Mouse (Mus musculus): ENCODE results near the gene Gbx1. TPM values are rescaled to one million over a fixed set of nuclear protein-coding genes. Genes with fewer than 3 reads are reported as not detected.

Gene Gbx1
- polyA plus RNA-seq, 1 experiment: 0.05 TPM

- DNase-seq: no peak
- 27% methylated on average over 71 of the region's 77 CpGs for WGBS
- Histone ChIP-seq H3K4me1 (replicated peaks; ENCODE audit: control insufficient read depth, insufficient read depth, low read length) (peaks cover 9% of the 10 kb centered on the region), H3K4me3 (ENCODE audit: control insufficient read depth, insufficient read depth, low read length) (peak overlapping the region; percentile 24), H3K27ac (ENCODE audit: control insufficient read depth, insufficient read depth, low read length) (no peak overlapping the region), H3K27me3 (ENCODE audit: control insufficient read depth, insufficient read depth, low read length) (peaks cover 3% of the 10 kb centered on the region; the same call in 1 of the 2 replicates), H3K36me3 (ENCODE audit: control insufficient read depth, insufficient read depth, low read length) (peaks cover 11% of the 10 kb centered on the region)
- no peak for TF ChIP-seq CTCF (IDR thresholded peaks at IDR 0.05; ENCODE audit: borderline replicate concordance, control insufficient read depth, extremely low read depth, insufficient read depth, low read length, poor library complexity)
- no peak for TF ChIP-seq POLR2A (IDR thresholded peaks at IDR 0.05; ENCODE audit: control insufficient read depth, extremely low read depth, insufficient read depth, low read length, poor library complexity)
Observed at GRCm38 (mm10) chr5:24474025-24474722, 52.8 kb downstream of the Gbx1 start.

GRCm38 (mm10) chr5:24472884-24473619 is 54.0 kb downstream of the Gbx1 start:
- H3K4me3 ChIP-seq (ENCODE audit: control insufficient read depth, insufficient read depth, low read length): no peak overlapping the region
- H3K27ac ChIP-seq (ENCODE audit: control insufficient read depth, insufficient read depth, low read length): no peak overlapping the region
- DNase-seq: no peak
- TF ChIP-seq CTCF (IDR thresholded peaks at IDR 0.05; ENCODE audit: borderline replicate concordance, control insufficient read depth, extremely low read depth, insufficient read depth, low read length, poor library complexity) (no peak), POLR2A (IDR thresholded peaks at IDR 0.05; ENCODE audit: control insufficient read depth, extremely low read depth, insufficient read depth, low read length, poor library complexity) (no peak)
- peaks cover 4% of the 10 kb centered on the region; the same call in 1 of the 2 replicates for H3K36me3 ChIP-seq (ENCODE audit: control insufficient read depth, insufficient read depth, low read length)
- H3K4me1 ChIP-seq (replicated peaks; ENCODE audit: control insufficient read depth, insufficient read depth, low read length): peaks cover 9% of the 10 kb centered on the region
- H3K27me3 ChIP-seq (ENCODE audit: control insufficient read depth, insufficient read depth, low read length): peaks cover 3% of the 10 kb centered on the region; the same call in 1 of the 2 replicates
- 89% methylated on average over 7 of the region's 7 CpGs for WGBS

GRCm38 (mm10) chr5:24470600-24470999 is 56.4 kb downstream of the Gbx1 start:
- Histone ChIP-seq H3K4me3 (ENCODE audit: control insufficient read depth, insufficient read depth, low read length) (no peak overlapping the region), H3K36me3 (ENCODE audit: control insufficient read depth, insufficient read depth, low read length) (no peaks in the 10 kb centered on the region), H3K27ac (ENCODE audit: control insufficient read depth, insufficient read depth, low read length) (no peak overlapping the region), H3K4me1 (replicated peaks; ENCODE audit: control insufficient read depth, insufficient read depth, low read length) (peaks cover 9% of the 10 kb centered on the region), H3K27me3 (ENCODE audit: control insufficient read depth, insufficient read depth, low read length) (peaks cover 3% of the 10 kb centered on the region; the same call in 1 of the 2 replicates)
- WGBS: 20% methylated on average over 5 of the region's 5 CpGs
- peak; percentile 90 for TF ChIP-seq CTCF (IDR thresholded peaks at IDR 0.05; ENCODE audit: borderline replicate concordance, control insufficient read depth, extremely low read depth, insufficient read depth, low read length, poor library complexity)
- no peak for TF ChIP-seq POLR2A (IDR thresholded peaks at IDR 0.05; ENCODE audit: control insufficient read depth, extremely low read depth, insufficient read depth, low read length, poor library complexity)
- DNase-seq: peak; percentile 81

GRCm38 (mm10) chr5:24466762-24467161 is 60.2 kb downstream of the Gbx1 start:
- Histone ChIP-seq H3K4me1 (replicated peaks; ENCODE audit: control insufficient read depth, insufficient read depth, low read length) (no peaks in the 10 kb centered on the region), H3K36me3 (ENCODE audit: control insufficient read depth, insufficient read depth, low read length) (no peaks in the 10 kb centered on the region), H3K27me3 (ENCODE audit: control insufficient read depth, insufficient read depth, low read length) (no peaks in the 10 kb centered on the region), H3K27ac (ENCODE audit: control insufficient read depth, insufficient read depth, low read length) (no peak overlapping the region), H3K4me3 (ENCODE audit: control insufficient read depth, insufficient read depth, low read length) (no peak overlapping the region)
- TF ChIP-seq CTCF (IDR thresholded peaks at IDR 0.05; ENCODE audit: borderline replicate concordance, control insufficient read depth, extremely low read depth, insufficient read depth, low read length, poor library complexity) (no peak), POLR2A (IDR thresholded peaks at IDR 0.05; ENCODE audit: control insufficient read depth, extremely low read depth, insufficient read depth, low read length, poor library complexity) (no peak)
- DNase-seq: no peak
- 95% methylated on average over 12 of the region's 12 CpGs for WGBS

- no peaks in the 10 kb centered on the region for H3K27me3 ChIP-seq (ENCODE audit: control insufficient read depth, insufficient read depth, low read length)
- peaks cover 28% of the 10 kb centered on the region for H3K4me1 ChIP-seq (replicated peaks; ENCODE audit: control insufficient read depth, insufficient read depth, low read length)
- H3K36me3 ChIP-seq (ENCODE audit: control insufficient read depth, insufficient read depth, low read length): no peaks in the 10 kb centered on the region
- no peak for DNase-seq
- no peak overlapping the region for H3K27ac ChIP-seq (ENCODE audit: control insufficient read depth, insufficient read depth, low read length)
- 87% methylated on average over 7 of the region's 7 CpGs for WGBS
- TF ChIP-seq POLR2A (IDR thresholded peaks at IDR 0.05; ENCODE audit: control insufficient read depth, extremely low read depth, insufficient read depth, low read length, poor library complexity): no peak
- TF ChIP-seq CTCF (IDR thresholded peaks at IDR 0.05; ENCODE audit: borderline replicate concordance, control insufficient read depth, extremely low read depth, insufficient read depth, low read length, poor library complexity): no peak
- no peak overlapping the region for H3K4me3 ChIP-seq (ENCODE audit: control insufficient read depth, insufficient read depth, low read length)
Observed at GRCm38 (mm10) chr5:24455613-24456012, 71.4 kb downstream of the Gbx1 start.

GRCm38 (mm10) chr5:24455076-24455475 is 71.9 kb downstream of the Gbx1 start:
- TF ChIP-seq POLR2A (IDR thresholded peaks at IDR 0.05; ENCODE audit: control insufficient read depth, extremely low read depth, insufficient read depth, low read length, poor library complexity) (no peak), CTCF (IDR thresholded peaks at IDR 0.05; ENCODE audit: borderline replicate concordance, control insufficient read depth, extremely low read depth, insufficient read depth, low read length, poor library complexity) (no peak)
- no peaks in the 10 kb centered on the region for H3K36me3 ChIP-seq (ENCODE audit: control insufficient read depth, insufficient read depth, low read length)
- H3K27me3 ChIP-seq (ENCODE audit: control insufficient read depth, insufficient read depth, low read length): no peaks in the 10 kb centered on the region
- no peak overlapping the region for H3K4me3 ChIP-seq (ENCODE audit: control insufficient read depth, insufficient read depth, low read length)
- no peak overlapping the region for H3K27ac ChIP-seq (ENCODE audit: control insufficient read depth, insufficient read depth, low read length)
- H3K4me1 ChIP-seq (replicated peaks; ENCODE audit: control insufficient read depth, insufficient read depth, low read length): peaks cover 28% of the 10 kb centered on the region
- no peak for DNase-seq
- 96% methylated on average over 3 of the region's 3 CpGs for WGBS
